Mouse (Mus musculus): ENCODE results near the gene Clec16a. TPM values are rescaled to one million over a fixed set of nuclear protein-coding genes. Genes with fewer than 3 reads are reported as not detected.

Gene Clec16a
- total and polyA plus RNA-seq, 3 experiments: 20.0 to 24.2 (median 20.5) TPM

DNA sequence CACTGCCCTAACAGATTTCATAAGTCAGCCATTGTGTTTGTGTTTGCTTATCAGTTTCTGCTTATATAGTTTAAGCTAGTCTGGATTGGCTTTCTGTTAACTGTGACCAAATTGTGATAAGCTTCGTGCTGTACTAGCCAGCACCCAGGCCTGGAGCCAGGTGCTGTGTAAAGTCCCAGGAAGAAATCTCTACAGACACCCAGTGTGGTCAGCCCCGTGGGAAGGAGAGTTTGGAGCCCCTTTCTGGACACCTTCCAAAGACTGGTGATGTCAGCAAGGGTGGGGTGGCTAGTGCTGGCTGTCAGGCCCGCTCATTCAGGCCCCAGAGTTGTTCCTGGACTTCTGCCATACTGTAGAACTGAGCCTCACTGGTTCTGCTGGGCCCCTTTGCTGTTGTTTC, 83.8 kb downstream of the Clec16a start:
- no peak for DNase-seq (ENCODE audit: extremely low read depth)
- Histone ChIP-seq H3K36me3 (replicated peaks in 1 of 2; ENCODE audit: control insufficient read depth in 1 of 2, insufficient read depth in 1 of 2, low read length in 1 of 2) (peaks cover 19 to 66% of the 10 kb centered on the region in 2 experiments), H3K79me2 (replicated peaks; ENCODE audit: control insufficient read depth, extremely low read depth, insufficient read depth, poor library complexity, severe bottlenecking) (no peaks in the 10 kb centered on the region), H3K9ac (ENCODE audit: insufficient read depth, low read depth) (no peak overlapping the region), H3K27me3 (replicated peaks) (no peaks in the 10 kb centered on the region), H3K27ac (ENCODE audit: insufficient read depth, low read depth) (no peak overlapping the region), H3K9me3 (replicated peaks; ENCODE audit: low read length) (no peaks in the 10 kb centered on the region), H3K4me3 (replicated peaks in 1 of 3; ENCODE audit: low read depth in 2 of 3, low read length in 2 of 3, poor library complexity in 1 of 3) (no peak overlapping the region), H3K4me2 (ENCODE audit: insufficient read depth, low read depth, poor library complexity, severe bottlenecking) (no peak overlapping the region), H3K4me1 (ENCODE audit: control insufficient read depth in 1 of 2, insufficient read depth in 2 of 2) (peaks cover 0 to 9% of the 10 kb centered on the region in 2 experiments; a peak in 2 of 4 replicates)
- in situ Hi-C loops (cut with MboI; ENCODE audit: low pct_ligation_motif_present, low pct_unique_long_range_greater_than_20kb, low sequenced_read_pairs) (no loop called here), dilution Hi-C loops (cut with MboI; ENCODE audit: extremely low pct_ligation_motif_present, extremely low pct_unique_long_range_greater_than_20kb, low sequenced_read_pairs) (no loop called here)
- no peak for TF ChIP-seq MYC (IDR thresholded peaks at IDR 0.05; ENCODE audit: low read depth, low read length)
- no peak for TF ChIP-seq BHLHE40 (IDR thresholded peaks at IDR 0.05; ENCODE audit: low read depth, low read length)
- no peak for TF ChIP-seq IRF4 (IDR thresholded peaks at IDR 0.05; ENCODE audit: low read depth, low read length)
- no peak for TF ChIP-seq SIN3A (IDR thresholded peaks at IDR 0.05; ENCODE audit: low read length)
- TF ChIP-seq ETS1 (conservative IDR thresholded peaks at IDR 0.05; ENCODE audit: low read depth, low read length): no peak
- TF ChIP-seq USF1 (IDR thresholded peaks at IDR 0.05; ENCODE audit: low read depth, low read length): no peak
- no peak for TF ChIP-seq ZMIZ1 (IDR thresholded peaks at IDR 0.05; ENCODE audit: low read depth, low read length)
- no peak for TF ChIP-seq RAD21 (IDR thresholded peaks at IDR 0.05; ENCODE audit: low read depth, low read length)
- no peak for TF ChIP-seq CTCF (conservative IDR thresholded peaks at IDR 0.05 in 1 of 2, IDR thresholded peaks at IDR 0.05 in 1 of 2; ENCODE audit: low read depth in 2 of 2, low read length in 2 of 2)
- TF ChIP-seq POLR2A (IDR thresholded peaks at IDR 0.05; ENCODE audit: low read depth, low read length): no peak
- no peak for TF ChIP-seq UBTF (IDR thresholded peaks at IDR 0.05; ENCODE audit: low read depth, low read length)
- TF ChIP-seq RCOR1 (conservative IDR thresholded peaks at IDR 0.05; ENCODE audit: low read depth, low read length): no peak
- no peak for TF ChIP-seq MAX (IDR thresholded peaks at IDR 0.05; ENCODE audit: low read length)
- no peak for TF ChIP-seq PAX5 (IDR thresholded peaks at IDR 0.05; ENCODE audit: low read length)
- TF ChIP-seq TBP (conservative IDR thresholded peaks at IDR 0.05; ENCODE audit: low read depth, low read length): no peak
- TF ChIP-seq CHD2 (IDR thresholded peaks at IDR 0.05; ENCODE audit: low read length): no peak
- no peak for TF ChIP-seq HCFC1 (IDR thresholded peaks at IDR 0.05; ENCODE audit: low read depth, low read length)

DNA sequence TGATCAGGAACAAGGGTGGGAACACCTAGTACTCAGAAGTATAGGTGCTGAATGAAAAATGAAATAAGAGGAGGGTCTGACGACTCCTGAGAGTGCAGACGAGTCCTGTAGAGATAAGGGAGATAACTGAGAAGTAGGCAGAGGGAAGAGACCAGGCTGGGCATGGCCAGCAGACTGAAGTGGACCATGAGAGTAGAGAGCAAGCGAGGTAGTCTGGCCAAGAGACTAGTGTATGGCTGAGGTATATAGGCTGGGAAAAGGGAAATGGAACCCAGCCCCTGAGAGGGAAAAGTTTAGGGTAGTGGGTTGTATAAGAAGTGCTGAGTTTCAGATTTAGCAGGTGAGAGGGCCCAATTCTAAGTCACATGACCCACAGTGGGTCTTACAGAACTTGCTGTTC, 84.2 kb downstream of the Clec16a start:
- Histone ChIP-seq H3K9me3 (replicated peaks; ENCODE audit: low read length) (no peaks in the 10 kb centered on the region), H3K9ac (ENCODE audit: insufficient read depth, low read depth) (no peak overlapping the region), H3K27me3 (replicated peaks) (no peaks in the 10 kb centered on the region), H3K4me2 (ENCODE audit: insufficient read depth, low read depth, poor library complexity, severe bottlenecking) (no peak overlapping the region), H3K79me2 (replicated peaks; ENCODE audit: control insufficient read depth, extremely low read depth, insufficient read depth, poor library complexity, severe bottlenecking) (no peaks in the 10 kb centered on the region), H3K4me1 (ENCODE audit: control insufficient read depth in 1 of 2, insufficient read depth in 2 of 2) (peaks cover 0 to 9% of the 10 kb centered on the region in 2 experiments; a peak in 2 of 4 replicates), H3K27ac (ENCODE audit: insufficient read depth, low read depth) (no peak overlapping the region), H3K4me3 (replicated peaks in 1 of 3; ENCODE audit: low read depth in 2 of 3, low read length in 2 of 3, poor library complexity in 1 of 3) (no peak overlapping the region), H3K36me3 (replicated peaks in 1 of 2; ENCODE audit: control insufficient read depth in 1 of 2, insufficient read depth in 1 of 2, low read length in 1 of 2) (peaks cover 19 to 66% of the 10 kb centered on the region in 2 experiments)
- no peak for DNase-seq (ENCODE audit: extremely low read depth)
- in situ Hi-C loops (cut with MboI; ENCODE audit: low pct_ligation_motif_present, low pct_unique_long_range_greater_than_20kb, low sequenced_read_pairs) (no loop called here), dilution Hi-C loops (cut with MboI; ENCODE audit: extremely low pct_ligation_motif_present, extremely low pct_unique_long_range_greater_than_20kb, low sequenced_read_pairs) (no loop called here)
- no peak for TF ChIP-seq TCF12 (IDR thresholded peaks at IDR 0.05; ENCODE audit: low read depth, low read length)
- no peak for TF ChIP-seq NRF1 (IDR thresholded peaks at IDR 0.05; ENCODE audit: low read depth, low read length)
- TF ChIP-seq IRF4 (IDR thresholded peaks at IDR 0.05; ENCODE audit: low read depth, low read length): no peak
- TF ChIP-seq ZKSCAN1 (IDR thresholded peaks at IDR 0.05; ENCODE audit: borderline replicate concordance, low read depth, low read length): no peak
- no peak for TF ChIP-seq HCFC1 (IDR thresholded peaks at IDR 0.05; ENCODE audit: low read depth, low read length)
- no peak for TF ChIP-seq MAX (IDR thresholded peaks at IDR 0.05; ENCODE audit: low read length)
- TF ChIP-seq ZNF384 (IDR thresholded peaks at IDR 0.05; ENCODE audit: low read depth, low read length): no peak
- TF ChIP-seq JUND (conservative IDR thresholded peaks at IDR 0.05; ENCODE audit: low read depth, low read length): no peak
- no peak for TF ChIP-seq MAFK (IDR thresholded peaks at IDR 0.05; ENCODE audit: insufficient replicate concordance, low read length)
- no peak for TF ChIP-seq ELF1 (IDR thresholded peaks at IDR 0.05; ENCODE audit: low read depth, low read length)
- no peak for TF ChIP-seq PAX5 (IDR thresholded peaks at IDR 0.05; ENCODE audit: low read length)
- TF ChIP-seq TBP (conservative IDR thresholded peaks at IDR 0.05; ENCODE audit: low read depth, low read length): no peak
- no peak for TF ChIP-seq RCOR1 (conservative IDR thresholded peaks at IDR 0.05; ENCODE audit: low read depth, low read length)
- TF ChIP-seq ETS1 (conservative IDR thresholded peaks at IDR 0.05; ENCODE audit: low read depth, low read length): no peak
